Mouse (Mus musculus) liver, embryonic 11.5 days (tissue): ENCODE data around the gene Adamts17. TPM values are rescaled to one million over a fixed set of nuclear protein-coding genes. Genes with fewer than 3 reads are reported as not detected.

Experiments
- ATAC-seq: fragments of 200-750 bp; cut with Nextera tagmentation; replicated peaks from 2 replicates; pipeline ENCODE4 v1.8.0; 2017; ENCODE audit warnings: moderate number of reproducible peaks, mild to moderate bottlenecking, moderate TSS enrichment, moderate library complexity; ENCODE audit not compliant: low FRiP score
- DNase-seq: peaks from one replicate; pipeline ENCODE4 v3.0.0-alpha.2; 2017; ENCODE audit warnings: low spot score
- H3K27ac ChIP-seq: fragments of 300-500 bp; sonication (generic); 2 replicates; pipeline ENCODE4 v1.5.1; 2014; ENCODE audit warnings: mild to moderate bottlenecking, low read depth, low read length, control low read depth
- H3K27me3 ChIP-seq: fragments of 300-500 bp; sonication (generic); replicated peaks from 2 replicates; pipeline ENCODE4 v1.6.1; 2014; ENCODE audit warnings: low read length, mixed read lengths; ENCODE audit not compliant: control insufficient read depth, insufficient read depth
- H3K36me3 ChIP-seq: fragments of 300-500 bp; sonication (generic); 2 replicates; pipeline ENCODE4 v1.6.1; 2014; ENCODE audit warnings: mild to moderate bottlenecking, low read length, moderate library complexity, mixed read lengths; ENCODE audit not compliant: control insufficient read depth, insufficient read depth
- H3K4me1 ChIP-seq: fragments of 300-500 bp; sonication (generic); replicated peaks from 2 replicates; pipeline ENCODE4 v1.6.1; 2014; ENCODE audit warnings: low read length, mixed read lengths; ENCODE audit not compliant: control insufficient read depth, insufficient read depth
- H3K4me2 ChIP-seq: fragments of 300-500 bp; sonication (generic); 2 replicates; pipeline ENCODE4 v1.6.1; 2014; ENCODE audit warnings: mild to moderate bottlenecking, control low read depth, moderate library complexity
- H3K4me3 ChIP-seq: fragments of 300-500 bp; sonication (generic); 2 replicates; pipeline ENCODE4 v1.5.1; 2014; ENCODE audit warnings: low read depth, low read length, control low read depth
- H3K9ac ChIP-seq: fragments of 300-500 bp; sonication (generic); 2 replicates; pipeline ENCODE4 v1.6.1; 2014; ENCODE audit warnings: low read depth, low read length, control low read depth
- H3K9me3 ChIP-seq: fragments of 300-500 bp; sonication (generic); 2 replicates; pipeline ENCODE4 v1.6.1; 2016; ENCODE audit warnings: low read length, inconsistent platforms, mixed read lengths; ENCODE audit not compliant: control insufficient read depth
- WGBS: fragments of 180-500 bp; shearing (Covaris S2); extraction: QIAGEN DNeasy Blood & Tissue Kit; methylation state at CpG from one replicate; pipeline ENCODE4 v1.1.7; 2014; 5-methylcytosine and 5-hydroxymethylcytosine counted together
- polyA plus RNA-seq: library from polyadenylated mRNA; unstranded; fragments of >200 nt; fragmentation: Nextera tagmentation; extraction: Ambion mirVana; gene quantifications from 2 replicates; pipeline ENCODE4 v1.2.1, GENCODE M21; 2014

Gene Adamts17
- polyA plus RNA-seq, 1 experiment from 2014 or later: 1.5 TPM

DNA sequence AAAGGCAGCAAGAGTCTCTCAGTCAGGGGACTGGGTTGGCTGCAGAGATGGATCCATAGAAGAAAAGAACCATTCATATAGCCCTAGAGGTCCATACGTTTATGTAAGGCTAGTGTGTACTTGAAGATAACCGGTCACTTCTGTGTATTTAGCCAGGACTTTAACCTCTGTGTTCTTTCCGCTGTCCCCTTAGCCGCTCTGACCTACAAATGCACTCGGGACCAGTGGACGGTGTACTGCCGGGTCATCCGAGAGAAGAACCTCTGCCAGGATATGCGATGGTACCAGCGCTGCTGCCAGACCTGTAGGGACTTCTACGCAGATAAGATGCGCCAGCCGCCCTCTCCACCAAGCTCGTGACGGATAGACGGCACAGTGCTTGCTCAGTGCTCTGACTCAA, 310.2 kb downstream of the Adamts17 start:
- DNase-seq: no peak
- Histone ChIP-seq H3K9ac (no peak overlapping the region), H3K4me2 (no peak overlapping the region), H3K4me3 (no peak overlapping the region), H3K4me1 (no peaks in the 10 kb centered on the region; the same call in 1 of the 2 replicates), H3K9me3 (no peaks in the 10 kb centered on the region), H3K27me3 (no peaks in the 10 kb centered on the region), H3K36me3 (no peaks in the 10 kb centered on the region), H3K27ac (no peak overlapping the region)
- no peak for ATAC-seq
- 84% methylated on average over 16 of the region's 16 CpGs for WGBS

DNA sequence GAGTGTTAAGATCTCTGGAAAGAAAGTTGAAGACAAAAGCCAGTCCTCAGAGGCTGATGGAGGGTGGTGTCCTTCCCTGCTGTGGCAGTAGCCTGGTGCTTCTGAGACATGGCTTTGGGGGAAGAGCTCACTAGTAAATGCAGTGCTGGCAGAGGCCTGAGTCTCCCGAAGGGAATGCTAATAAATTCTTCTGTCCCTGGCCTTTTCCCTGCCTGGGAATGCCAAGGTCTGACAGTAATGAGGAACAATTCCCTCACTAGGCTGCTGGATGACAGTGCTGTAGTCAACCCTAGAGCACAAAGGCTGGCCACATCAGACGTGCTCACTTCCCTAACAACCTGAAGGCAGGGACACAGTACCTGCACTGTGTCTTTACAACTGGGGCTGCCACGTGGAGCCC, 313.1 kb downstream of the Adamts17 start:
- WGBS: 59% methylated on average over 3 of the region's 3 CpGs
- ATAC-seq: no peak
- no peaks in the 10 kb centered on the region for H3K36me3 ChIP-seq

GRCm38 (mm10) chr7:67162135-67162534, 322.6 kb downstream of the Adamts17 start:
- H3K9me3 ChIP-seq: no peaks in the 10 kb centered on the region
- no peaks in the 10 kb centered on the region for H3K36me3 ChIP-seq
- no peak overlapping the region for H3K9ac ChIP-seq
- no peaks in the 10 kb centered on the region for H3K27me3 ChIP-seq
- no peak overlapping the region for H3K27ac ChIP-seq
- ATAC-seq: no peak
- H3K4me1 ChIP-seq: no peaks in the 10 kb centered on the region
- H3K4me3 ChIP-seq: no peak overlapping the region
- DNase-seq: no peak
- 82% methylated on average over 8 of the region's 8 CpGs for WGBS
- H3K4me2 ChIP-seq: no peak overlapping the region

More for the DNA sequence above, 313.1 kb downstream of the Adamts17 start:
- Histone ChIP-seq H3K4me1 (no peaks in the 10 kb centered on the region), H3K27me3 (no peaks in the 10 kb centered on the region), H3K4me2 (no peak overlapping the region), H3K4me3 (no peak overlapping the region), H3K9ac (no peak overlapping the region), H3K9me3 (no peaks in the 10 kb centered on the region), H3K27ac (no peak overlapping the region)
- DNase-seq: no peak

- Histone ChIP-seq H3K9me3 (no peaks in the 10 kb centered on the region), H3K4me2 (no peak overlapping the region), H3K9ac (no peak overlapping the region), H3K36me3 (no peaks in the 10 kb centered on the region), H3K4me1 (no peaks in the 10 kb centered on the region), H3K27me3 (no peaks in the 10 kb centered on the region), H3K27ac (no peak overlapping the region), H3K4me3 (no peak overlapping the region)
- DNase-seq (no peak), ATAC-seq (no peak)
- WGBS: 81% methylated on average over 9 of the region's 9 CpGs
These were observed 328.8 kb downstream of the Adamts17 start for GRCm38 (mm10) chr7:67168288-67168687.

- DNase-seq (no peak), ATAC-seq (no peak)
These were observed 329.4 kb downstream of the Adamts17 start for GRCm38 (mm10) chr7:67168763-67169569.

GRCm38 (mm10) chr7:67173522-67174195, 334.1 kb downstream of the Adamts17 start:
- Histone ChIP-seq H3K4me3 (no peak overlapping the region), H3K36me3 (no peaks in the 10 kb centered on the region), H3K4me1 (no peaks in the 10 kb centered on the region), H3K27ac (no peak overlapping the region), H3K4me2 (no peak overlapping the region), H3K9ac (no peak overlapping the region), H3K9me3 (no peaks in the 10 kb centered on the region), H3K27me3 (no peaks in the 10 kb centered on the region)
- WGBS: 80% methylated on average over 2 of the region's 2 CpGs
- ATAC-seq: no peak
- DNase-seq: no peak

More at GRCm38 (mm10) chr7:67168763-67169569, 329.4 kb downstream of the Adamts17 start:
- 69% methylated on average over 9 of the region's 9 CpGs for WGBS
- H3K4me2 ChIP-seq: no peak overlapping the region
- no peak overlapping the region for H3K9ac ChIP-seq
- H3K27ac ChIP-seq: no peak overlapping the region
- no peak overlapping the region for H3K4me3 ChIP-seq
- no peaks in the 10 kb centered on the region for H3K4me1 ChIP-seq
- H3K36me3 ChIP-seq: no peaks in the 10 kb centered on the region
- H3K9me3 ChIP-seq: no peaks in the 10 kb centered on the region
- no peaks in the 10 kb centered on the region for H3K27me3 ChIP-seq

DNA sequence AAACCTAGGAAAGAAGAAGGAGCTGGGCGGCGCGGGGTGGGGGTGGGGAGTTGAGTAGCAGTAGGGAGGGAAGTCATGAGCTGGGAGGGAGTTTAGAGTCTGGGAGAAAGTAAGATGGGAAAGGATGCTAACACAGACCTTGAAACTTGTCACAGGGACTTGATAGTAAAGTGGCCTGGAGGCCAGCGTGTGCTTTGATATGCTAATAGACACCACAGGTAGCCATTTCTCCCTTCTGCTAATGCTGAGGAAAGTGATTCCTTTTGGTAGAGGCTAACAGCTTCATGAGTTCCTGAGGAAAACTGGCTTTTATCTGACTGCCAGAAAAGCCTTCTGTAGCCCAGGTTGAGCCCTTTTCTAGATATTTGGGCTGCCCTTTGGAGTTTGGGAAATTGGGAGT, 344.3 kb downstream of the Adamts17 start:
- Histone ChIP-seq H3K9me3 (no peaks in the 10 kb centered on the region), H3K4me1 (no peaks in the 10 kb centered on the region), H3K4me3 (no peak overlapping the region), H3K27me3 (no peaks in the 10 kb centered on the region), H3K4me2 (no peak overlapping the region), H3K36me3 (no peaks in the 10 kb centered on the region), H3K27ac (no peak overlapping the region), H3K9ac (no peak overlapping the region)
- DNase-seq (no peak), ATAC-seq (no peak)
- 36% methylated on average over 4 of the region's 4 CpGs for WGBS

DNA sequence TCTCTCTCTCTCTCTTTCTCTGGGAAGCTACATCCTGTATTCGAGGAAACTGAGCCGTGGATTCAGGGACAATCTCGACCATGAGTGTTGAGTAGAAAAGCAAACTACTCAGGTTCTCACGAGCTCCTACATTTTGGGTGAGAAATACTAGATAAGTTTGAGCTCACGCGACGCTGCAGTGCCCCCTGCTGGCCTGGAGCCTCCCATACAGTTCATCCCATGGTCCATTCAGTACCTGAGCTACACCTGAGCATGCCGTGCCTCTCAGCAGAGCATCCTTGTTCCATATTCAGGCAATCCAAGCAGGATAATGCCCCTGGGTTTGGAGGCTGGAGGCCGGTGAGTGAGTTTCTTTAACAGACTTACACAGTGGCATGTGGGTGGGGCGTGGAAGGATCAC, 359.9 kb downstream of the Adamts17 start:
- H3K36me3 ChIP-seq: no peaks in the 10 kb centered on the region
- no peak for DNase-seq
- H3K27me3 ChIP-seq: no peaks in the 10 kb centered on the region
- no peak overlapping the region for H3K9ac ChIP-seq
- no peak for ATAC-seq
- H3K4me1 ChIP-seq: no peaks in the 10 kb centered on the region
- no peak overlapping the region for H3K4me3 ChIP-seq
- no peaks in the 10 kb centered on the region for H3K9me3 ChIP-seq
- WGBS: 19% methylated on average over 10 of the region's 10 CpGs
- no peak overlapping the region for H3K4me2 ChIP-seq
- no peak overlapping the region for H3K27ac ChIP-seq
